Mouse (Mus musculus) brain, embryonic 14.5 days (tissue): Measurements from ENCODE around the gene Nfia. TPM values are rescaled to one million over a fixed set of nuclear protein-coding genes. Genes with fewer than 3 reads are reported as not detected.

Experiments used
- DNase-seq: peaks from one replicate; pipeline ENCODE4 v3.0.0-alpha.2; 2011; ENCODE audit warnings: low read depth
- CTCF ChIP-seq: fragments of 200-500 bp; IDR thresholded peaks from 2 replicates; pipeline ENCODE4 v1.5.1; 2012; ENCODE audit warnings: inconsistent platforms, mild to moderate bottlenecking, moderate library complexity, borderline replicate concordance; ENCODE audit not compliant: insufficient read depth, insufficient read length; ENCODE audit errors: extremely low read depth
- POLR2A ChIP-seq: fragments of 200-500 bp; IDR thresholded peaks from 2 replicates; pipeline ENCODE4 v1.6.1; 2012; ENCODE audit warnings: mild to moderate bottlenecking, inconsistent platforms, borderline replicate concordance; ENCODE audit not compliant: poor library complexity, insufficient read depth, insufficient read length, severe bottlenecking; ENCODE audit errors: extremely low read depth
- polyA plus RNA-seq: library from polyadenylated mRNA; depleted of rRNA; stranded (reverse); fragments of >200 nt; gene quantifications from 2 replicates; pipeline ENCODE4 v1.2.3, GENCODE M21; 2012

Gene Nfia
- polyA plus RNA-seq, 1 experiment = 56.0 TPM

DNA sequence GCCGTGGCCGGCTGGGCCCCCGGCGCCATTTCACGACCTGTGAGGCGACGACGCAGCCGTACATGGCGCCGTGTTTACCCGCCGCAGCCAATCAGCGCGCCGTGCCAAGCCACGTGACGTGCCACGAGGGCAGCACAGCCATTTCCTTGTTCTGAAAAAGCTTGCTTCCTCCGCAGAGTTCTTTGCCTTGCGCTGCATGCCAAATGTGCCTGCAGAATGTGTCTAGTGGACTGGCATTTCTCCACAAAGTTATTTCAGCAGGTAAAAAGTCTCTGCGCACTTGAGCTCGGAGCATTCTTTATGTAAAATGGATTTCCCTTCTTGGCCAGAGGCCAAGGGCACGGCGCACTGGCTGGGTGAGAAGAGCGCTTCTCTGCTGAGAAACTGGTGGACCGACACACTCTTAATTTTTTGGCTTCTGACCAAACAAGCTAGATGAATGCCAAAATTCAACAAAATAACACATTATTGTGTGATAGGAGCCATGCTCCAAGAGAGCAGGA, 96.5 kb downstream of the Nfia start:
- peak; percentile 96 for DNase-seq

GRCm38 (mm10) chr4:97869451-97869850, 96.9 kb downstream of the Nfia start:
- DNase-seq = no peak

More for the DNA sequence above, 96.5 kb downstream of the Nfia start:
- no peak for TF ChIP-seq CTCF
- TF ChIP-seq POLR2A = no peak

DNA sequence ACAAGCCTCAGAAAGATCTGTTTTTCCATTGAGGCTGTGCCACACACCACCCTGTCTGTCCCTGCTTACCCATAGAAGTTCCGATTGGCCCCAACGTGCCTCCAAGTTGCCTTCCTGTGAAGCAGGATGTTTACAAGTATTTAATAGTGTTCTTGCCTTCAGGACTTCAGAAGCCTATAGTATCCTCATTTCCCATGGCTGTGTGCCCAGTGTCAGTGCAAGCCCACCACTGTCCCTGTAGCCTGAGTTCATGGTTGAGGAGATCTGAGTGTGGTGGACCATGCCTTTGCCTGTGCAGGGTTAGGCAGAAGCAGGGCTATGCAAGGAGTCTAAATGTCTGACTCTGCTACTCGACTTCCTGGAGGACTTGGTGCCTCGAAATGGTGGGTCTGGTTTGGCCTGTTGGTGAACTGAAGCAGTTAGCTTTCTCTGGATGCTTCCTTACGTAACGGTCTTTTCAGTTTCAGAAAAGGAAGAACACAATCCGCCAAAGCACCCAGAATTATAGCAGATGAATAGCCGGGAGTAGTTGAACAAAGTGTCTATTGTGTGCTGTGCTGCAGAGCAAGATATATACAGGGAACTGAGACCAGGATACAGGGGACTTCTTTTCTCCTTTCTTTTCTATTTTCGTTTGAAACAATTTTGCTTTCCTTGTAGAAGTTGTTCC, 99.4 kb downstream of the Nfia start:
- TF ChIP-seq CTCF (no peak), POLR2A (no peak)
- DNase-seq = peak; percentile 68

More at GRCm38 (mm10) chr4:97869451-97869850, 96.9 kb downstream of the Nfia start:
- no peak for TF ChIP-seq CTCF
- no peak for TF ChIP-seq POLR2A

GRCm38 (mm10) chr4:97874916-97875315, 102.4 kb downstream of the Nfia start:
- TF ChIP-seq CTCF (no peak), POLR2A (no peak)
- peak; percentile 53 for DNase-seq

DNA sequence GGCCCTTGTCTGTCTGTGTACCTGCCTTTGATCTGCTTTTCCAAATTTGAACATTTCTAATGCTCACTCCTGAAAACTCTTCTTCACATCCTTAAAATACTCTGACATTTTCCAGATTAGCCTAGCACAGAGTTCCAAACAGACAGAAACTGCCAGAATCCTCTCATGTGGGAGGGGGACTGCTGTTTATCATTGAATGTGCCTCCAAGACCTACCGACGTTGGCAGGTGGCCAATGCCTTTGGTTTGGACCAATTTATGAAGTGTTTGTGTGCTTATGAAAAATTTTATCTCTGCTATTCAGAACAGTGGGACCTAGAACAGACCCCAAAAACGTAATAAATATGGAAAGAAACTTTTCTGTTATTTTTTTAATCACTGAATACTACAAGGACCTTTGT, 103.4 kb downstream of the Nfia start:
- no peak for TF ChIP-seq CTCF
- no peak for TF ChIP-seq POLR2A

GRCm38 (mm10) chr4:97879696-97880095, 107.2 kb downstream of the Nfia start:
- TF ChIP-seq CTCF (no peak), POLR2A (no peak)
- no peak for DNase-seq

More for the DNA sequence above, 103.4 kb downstream of the Nfia start:
- peak; percentile 61 for DNase-seq

GRCm38 (mm10) chr4:97880120-97881055, 107.9 kb downstream of the Nfia start:
- peak; percentile 93 for DNase-seq
- no peak for TF ChIP-seq POLR2A
- TF ChIP-seq CTCF = no peak

- DNase-seq = no peak
- TF ChIP-seq POLR2A (no peak), CTCF (no peak)
Measured at GRCm38 (mm10) chr4:97885574-97885973, 113.0 kb downstream of the Nfia start.

DNA sequence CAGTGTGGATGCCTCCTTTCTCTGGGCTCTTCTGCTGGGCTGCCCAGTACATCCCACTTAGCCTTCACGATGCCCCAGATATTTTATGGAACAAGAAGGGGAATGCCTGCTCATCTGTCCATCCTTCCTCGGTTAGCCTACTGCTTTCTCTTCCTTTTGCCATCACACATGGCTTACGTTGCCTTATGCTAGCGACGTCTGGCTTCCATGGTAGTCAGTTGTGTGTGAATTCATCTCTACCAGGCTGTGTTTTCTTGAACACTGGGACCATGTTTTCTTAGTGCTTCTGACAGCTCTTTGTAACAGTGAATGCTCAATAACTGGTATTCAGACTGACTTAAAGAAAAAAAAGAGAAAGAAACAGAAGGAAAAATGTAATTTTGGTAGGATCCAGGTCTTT, 113.7 kb downstream of the Nfia start:
- no peak for TF ChIP-seq POLR2A
- no peak for TF ChIP-seq CTCF
- DNase-seq = no peak

- TF ChIP-seq POLR2A (no peak), CTCF (no peak)
- no peak for DNase-seq
Measured at GRCm38 (mm10) chr4:97887228-97887627, 114.7 kb downstream of the Nfia start.

DNA sequence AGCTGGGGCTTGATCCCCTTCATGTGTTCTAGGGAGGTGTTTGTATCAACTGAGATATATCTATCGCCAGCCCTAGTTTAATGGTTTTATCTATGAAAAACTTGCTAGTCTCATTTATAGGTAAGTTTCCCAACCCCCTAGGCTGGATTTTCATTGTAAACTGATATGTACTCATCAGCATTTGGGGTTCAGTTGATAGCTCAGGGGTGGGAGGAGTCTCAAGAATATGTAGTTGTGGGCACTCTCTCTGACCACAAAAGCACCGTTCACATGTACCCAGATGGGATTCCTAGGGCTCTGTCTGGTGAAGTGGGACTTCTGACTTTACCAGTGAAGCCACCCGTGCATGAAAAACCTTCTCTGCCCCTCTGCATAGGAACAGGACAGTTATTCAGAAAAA, 118.5 kb downstream of the Nfia start:
- DNase-seq = no peak
- no peak for TF ChIP-seq POLR2A
- TF ChIP-seq CTCF = no peak
